Mouse (Mus musculus) ES-E14 (cell line): Measurements from ENCODE around the gene Dusp13. TPM values are rescaled to one million over a fixed set of nuclear protein-coding genes. Genes with fewer than 3 reads are reported as not detected.

ENCODE experiments used
- DNase-seq: peaks from one replicate; pipeline ENCODE4 v3.0.0-alpha.2; 2013; ENCODE audit warnings: low read depth, low spot score
- H3K27ac ChIP-seq: 2 replicates; pipeline ENCODE4 v1.5.1; 2012; ENCODE audit warnings: low read depth, mild to moderate bottlenecking, low read length, moderate library complexity, mixed read lengths; ENCODE audit not compliant: poor library complexity, insufficient read depth, severe bottlenecking
- H3K36me3 ChIP-seq: 2 replicates; pipeline ENCODE4 v1.6.1; 2012; ENCODE audit warnings: mild to moderate bottlenecking, low read length, moderate library complexity, mixed read lengths; ENCODE audit not compliant: control insufficient read depth, poor library complexity, insufficient read depth, severe bottlenecking
- H3K4me1 ChIP-seq, 2 experiments: fragments of 150-350 bp in 1 of 2; sonication (generic) in 1 of 2; 2 replicates each; pipeline ENCODE4 v1.6.1; 2012; ENCODE audit warnings: low read length in 2 of 2, mild to moderate bottlenecking in 1 of 2, mixed read lengths in 1 of 2; ENCODE audit not compliant: control insufficient read depth in 2 of 2, insufficient read depth in 2 of 2, poor library complexity in 1 of 2
- H3K4me3 ChIP-seq, 2 experiments: fragments of 150-350 bp in 1 of 2; sonication (generic) in 1 of 2; 2 replicates each; pipeline ENCODE4 v1.5.1; 2012; ENCODE audit warnings: low read length in 2 of 2, low read depth in 1 of 2, mild to moderate bottlenecking in 1 of 2, mixed read lengths in 1 of 2; ENCODE audit not compliant: insufficient read depth in 1 of 2, poor library complexity in 1 of 2, severe bottlenecking in 1 of 2
- H3K9ac ChIP-seq: 2 replicates; pipeline ENCODE4 v1.6.1; 2012; ENCODE audit warnings: low read depth, mild to moderate bottlenecking, low read length, mixed read lengths; ENCODE audit not compliant: poor library complexity, insufficient read depth, severe bottlenecking
- H3K9me3 ChIP-seq: fragments of 150-350 bp; sonication (generic); 2 replicates; pipeline ENCODE4 v1.6.1; 2012; ENCODE audit warnings: low read depth, mild to moderate bottlenecking, low read length; ENCODE audit not compliant: control insufficient read depth, insufficient read depth
- CHD2 ChIP-seq: IDR thresholded peaks from 2 replicates; pipeline ENCODE4 v1.6.1; 2014; ENCODE audit warnings: mild to moderate bottlenecking, low read depth, low read length, inconsistent platforms
- HCFC1 ChIP-seq: IDR thresholded peaks from 2 replicates; pipeline ENCODE4 v1.6.1; 2012; ENCODE audit warnings: low read length, inconsistent platforms, borderline replicate concordance; ENCODE audit not compliant: insufficient read depth
- MAFK ChIP-seq: IDR thresholded peaks from 2 replicates; pipeline ENCODE4 v1.6.1; 2014; ENCODE audit warnings: mild to moderate bottlenecking, low read depth, low read length, inconsistent platforms; ENCODE audit not compliant: insufficient read depth
- ZC3H11A ChIP-seq: IDR thresholded peaks from 2 replicates; pipeline ENCODE4 v1.6.1; 2012; ENCODE audit warnings: low read depth, mild to moderate bottlenecking, inconsistent platforms, low read length, borderline replicate concordance
- ZNF384 ChIP-seq: IDR thresholded peaks from 2 replicates; pipeline ENCODE4 v1.6.1; 2012; ENCODE audit warnings: low read depth, low read length, inconsistent platforms
- in situ Hi-C, 2 experiments: fragments of 600-800 bp; cut with MboI; formaldehyde crosslinking; loops; one replicate each; pipeline ENCODE4 v1.15.1; 2025; ENCODE audit warnings: low sequenced_read_pairs in 2 of 2, inconsistent platforms in 1 of 2; ENCODE audit not compliant: unreplicated experiment in 2 of 2
- total RNA-seq: library from RNA; depleted of rRNA; stranded (reverse); fragments of 300-350 nt; gene quantifications from 2 replicates; pipeline ENCODE4 v1.2.3, GENCODE M21; 2012

The Dusp13 gene
- total RNA-seq, 1 experiment: 1.2 TPM

GRCm38 (mm10) chr14:21729936-21730335 is 21.0 kb downstream of the Dusp13 start:
- H3K27ac ChIP-seq: no peak overlapping the region
- H3K4me1 ChIP-seq: no peaks in the 10 kb centered on the region
- no peaks in the 10 kb centered on the region for H3K9me3 ChIP-seq
- no peaks in the 10 kb centered on the region for H3K36me3 ChIP-seq
- no peak overlapping the region for H3K4me3 ChIP-seq
- DNase-seq: no peak
- no peak for TF ChIP-seq ZC3H11A
- TF ChIP-seq ZNF384: no peak
- no peak for TF ChIP-seq CHD2
- no peak for TF ChIP-seq MAFK
- TF ChIP-seq HCFC1: no peak
- H3K9ac ChIP-seq: no peak overlapping the region
- in situ Hi-C loops: loop anchor here (10.0 to 25.0 kb wide), 2 partner anchors 585 to 593 kb away; no protein-coding TSS in a partner anchor

GRCm38 (mm10) chr14:21729031-21729732 is 21.8 kb downstream of the Dusp13 start:
- Histone ChIP-seq H3K9ac (no peak overlapping the region), H3K27ac (no peak overlapping the region), H3K4me1 (no peaks in the 10 kb centered on the region), H3K9me3 (no peaks in the 10 kb centered on the region), H3K4me3 (no peak overlapping the region), H3K36me3 (no peaks in the 10 kb centered on the region)
- DNase-seq: no peak
- TF ChIP-seq HCFC1 (no peak), ZNF384 (no peak), CHD2 (no peak), ZC3H11A (no peak), MAFK (no peak)
- in situ Hi-C loops: loop anchor here in 1 of 2 experiments (25.0 kb wide), 1 partner anchor 592 kb away; no protein-coding TSS in a partner anchor

- TF ChIP-seq CHD2: no peak
- TF ChIP-seq ZC3H11A: no peak
- no peak for TF ChIP-seq HCFC1
- no peak for TF ChIP-seq ZNF384
- no peak for TF ChIP-seq MAFK
- H3K36me3 ChIP-seq: no peaks in the 10 kb centered on the region
- DNase-seq: no peak
- H3K4me1 ChIP-seq: no peaks in the 10 kb centered on the region
- H3K9me3 ChIP-seq: no peaks in the 10 kb centered on the region
- H3K4me3 ChIP-seq: no peak overlapping the region
- no peak overlapping the region for H3K9ac ChIP-seq
- no peak overlapping the region for H3K27ac ChIP-seq
- in situ Hi-C loops: no loop called here
Observed at GRCm38 (mm10) chr14:21722021-21722698, 28.8 kb downstream of the Dusp13 start.

GRCm38 (mm10) chr14:21720430-21721205 is 30.4 kb downstream of the Dusp13 start:
- Histone ChIP-seq H3K9me3 (no peaks in the 10 kb centered on the region), H3K4me3 (no peak overlapping the region), H3K9ac (no peak overlapping the region), H3K36me3 (no peaks in the 10 kb centered on the region), H3K4me1 (no peaks in the 10 kb centered on the region), H3K27ac (no peak overlapping the region)
- no peak for DNase-seq
- TF ChIP-seq CHD2 (no peak), MAFK (no peak), HCFC1 (no peak), ZNF384 (no peak), ZC3H11A (no peak)
- in situ Hi-C loops: no loop called here
